Mouse (Mus musculus) layer of hippocampus, adult 8-10 months (tissue): Measurements from ENCODE around the gene C530008M17Rik. TPM values are rescaled to one million over a fixed set of nuclear protein-coding genes. Genes with fewer than 3 reads are reported as not detected.

ENCODE experiments used
- DNase-seq, 2 experiments: peaks; one replicate each; pipeline ENCODE4 v3.0.0; 2022; ENCODE audit warnings: low spot score in 2 of 2
- total RNA-seq, 4 experiments: library from RNA; stranded (reverse); gene quantifications; 2 replicates each; pipeline ENCODE4 v1.2.4; 2022

The C530008M17Rik gene
- total RNA-seq, 4 experiments from 2014 or later, result 75.9 to 99.3 (median 89.4) TPM

DNA sequence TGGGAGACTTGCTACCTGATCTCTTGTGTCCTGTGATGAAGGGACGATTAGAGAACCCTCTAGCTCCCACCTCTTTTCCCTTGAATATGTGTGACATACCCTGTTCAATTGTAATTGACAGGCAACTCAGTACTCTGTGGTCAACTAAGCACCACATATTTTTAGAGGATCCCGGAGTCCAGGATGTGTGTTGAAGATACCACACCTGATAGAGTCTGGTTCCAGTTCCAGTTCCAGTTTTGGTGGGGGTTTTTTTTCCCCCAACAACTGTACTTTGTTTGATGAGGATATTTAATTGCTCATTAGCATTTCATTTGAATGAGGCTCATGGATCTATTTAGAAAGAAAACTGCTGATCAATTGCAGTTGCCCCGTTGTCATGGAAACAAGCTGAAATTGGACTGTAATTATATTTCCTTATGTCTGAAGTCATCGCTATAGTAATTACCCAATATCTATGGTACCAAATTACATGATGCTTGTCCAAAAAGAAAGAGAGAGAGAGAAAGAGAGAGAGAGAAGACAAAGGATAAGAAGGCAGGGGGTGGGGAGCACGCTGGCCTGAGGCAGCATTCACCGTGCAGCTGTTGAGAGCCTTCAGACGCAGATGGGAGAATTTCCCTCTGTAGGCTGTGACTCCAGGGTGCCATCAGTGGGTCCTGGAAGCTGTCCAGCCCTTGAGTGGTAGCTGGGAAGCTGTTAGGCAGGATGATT, 172.4 kb downstream of the C530008M17Rik start:
- peak in 1 of 2 experiments; percentile 46 for DNase-seq

DNA sequence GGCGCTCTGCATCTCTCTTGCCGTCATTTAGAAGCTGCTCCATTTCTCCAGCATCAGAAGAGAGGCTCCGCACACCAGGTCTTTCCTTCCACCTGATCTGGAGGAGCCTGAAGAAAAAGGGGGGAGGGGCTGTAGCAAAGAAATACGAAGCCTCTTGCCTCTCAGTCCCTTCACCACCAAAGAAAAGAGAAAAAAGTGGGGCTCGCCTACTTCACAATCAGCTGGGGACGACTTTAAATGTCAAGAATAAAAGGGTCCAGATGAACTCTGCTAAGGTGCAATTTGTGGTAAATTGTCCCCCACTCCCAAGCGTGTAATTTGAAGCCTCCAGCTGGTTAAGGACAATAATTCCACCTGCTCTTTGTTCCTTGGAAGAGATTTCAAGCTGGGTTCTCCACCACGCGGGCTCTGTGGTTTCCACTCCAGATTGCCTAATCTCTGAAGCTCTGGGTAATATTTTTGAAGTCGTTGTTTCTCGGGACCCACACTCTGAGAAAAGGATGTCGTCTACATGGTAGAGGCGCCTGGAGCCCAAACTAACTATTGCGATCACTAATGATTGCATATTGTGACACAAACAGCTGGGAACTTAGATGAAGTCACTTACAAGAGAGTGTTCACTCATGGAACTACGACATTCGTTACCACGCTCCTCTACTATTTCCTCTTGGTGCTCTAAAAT, 176.4 kb downstream of the C530008M17Rik start:
- DNase-seq, result no peak

DNA sequence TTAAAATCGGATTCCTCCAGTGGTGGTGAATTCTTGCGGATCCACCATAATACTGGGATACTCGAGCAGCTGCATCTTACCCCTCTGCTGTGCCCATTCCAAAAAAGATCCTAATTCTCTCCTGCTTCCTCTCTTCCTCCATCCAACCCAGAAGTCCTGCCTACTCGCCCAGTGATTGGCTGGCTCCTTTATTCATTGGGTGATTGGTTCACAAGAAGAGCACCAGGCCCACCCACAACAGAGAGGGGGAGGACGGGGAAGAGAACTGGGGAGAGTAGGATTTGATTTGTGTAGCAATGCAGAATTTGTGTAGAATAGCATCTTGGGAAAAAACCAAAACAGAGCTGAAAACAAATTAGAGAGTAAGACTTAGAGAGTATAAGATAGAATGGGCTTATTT, 180.7 kb downstream of the C530008M17Rik start:
- DNase-seq, result no peak

DNA sequence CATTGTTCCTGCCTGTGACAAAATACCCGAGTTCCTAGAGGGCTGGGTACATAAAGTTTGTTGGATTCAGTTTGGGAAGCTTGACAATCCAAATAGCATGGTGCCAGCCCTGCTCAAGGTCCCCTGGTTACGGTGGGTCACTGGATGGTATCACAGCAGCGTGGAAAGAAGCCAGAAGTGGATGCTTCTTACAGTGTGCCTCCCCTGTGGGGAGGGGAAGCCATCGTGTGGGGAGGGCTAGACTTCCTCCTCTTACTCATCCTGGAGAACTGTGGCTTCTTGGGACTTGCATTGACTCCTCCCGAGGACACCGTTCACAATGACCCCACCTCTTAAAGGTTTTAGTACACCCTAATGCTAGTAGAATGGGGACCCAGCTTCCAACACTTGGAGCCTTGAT, 183.5 kb downstream of the C530008M17Rik start:
- DNase-seq, result no peak

DNA sequence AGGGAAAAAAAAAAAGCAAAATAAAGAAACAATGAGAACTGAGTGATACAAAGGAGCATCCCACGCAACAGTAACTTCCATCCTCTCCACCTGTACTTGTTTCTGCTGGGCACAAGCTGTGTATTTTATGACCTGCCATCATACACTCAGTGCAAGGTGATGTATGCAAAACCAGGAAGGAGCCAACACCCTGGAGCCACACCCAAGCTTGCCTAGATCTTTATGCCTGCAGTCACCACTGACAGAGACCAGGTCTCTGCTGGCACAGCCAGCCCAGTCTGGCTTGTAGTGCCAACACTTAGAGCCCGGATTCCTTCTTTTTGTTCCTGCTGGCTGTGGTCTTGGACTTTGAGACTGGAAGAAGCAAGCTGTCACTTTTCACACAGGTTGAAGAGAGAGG, 185.5 kb downstream of the C530008M17Rik start:
- no peak for DNase-seq

DNA sequence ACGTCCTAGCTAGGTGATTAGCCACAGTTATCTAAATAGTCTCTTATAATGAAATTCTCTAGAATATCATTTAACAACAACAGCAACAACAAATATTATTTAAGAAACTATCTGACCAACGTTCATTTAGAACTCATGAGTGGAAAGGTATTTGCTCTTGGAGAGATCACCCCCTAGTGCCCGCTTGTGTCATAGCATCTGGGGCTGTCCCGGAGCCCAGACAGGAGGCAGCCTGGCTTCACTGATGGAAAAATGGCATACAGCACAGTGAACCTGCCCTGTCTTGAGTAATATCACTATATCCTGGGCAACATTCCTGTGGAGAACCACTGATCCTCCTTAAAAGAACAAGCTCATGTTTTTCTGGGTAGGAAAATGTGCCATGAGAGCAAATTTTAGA, 187.1 kb downstream of the C530008M17Rik start:
- peak in 1 of 2 experiments; percentile 72 for DNase-seq

DNA sequence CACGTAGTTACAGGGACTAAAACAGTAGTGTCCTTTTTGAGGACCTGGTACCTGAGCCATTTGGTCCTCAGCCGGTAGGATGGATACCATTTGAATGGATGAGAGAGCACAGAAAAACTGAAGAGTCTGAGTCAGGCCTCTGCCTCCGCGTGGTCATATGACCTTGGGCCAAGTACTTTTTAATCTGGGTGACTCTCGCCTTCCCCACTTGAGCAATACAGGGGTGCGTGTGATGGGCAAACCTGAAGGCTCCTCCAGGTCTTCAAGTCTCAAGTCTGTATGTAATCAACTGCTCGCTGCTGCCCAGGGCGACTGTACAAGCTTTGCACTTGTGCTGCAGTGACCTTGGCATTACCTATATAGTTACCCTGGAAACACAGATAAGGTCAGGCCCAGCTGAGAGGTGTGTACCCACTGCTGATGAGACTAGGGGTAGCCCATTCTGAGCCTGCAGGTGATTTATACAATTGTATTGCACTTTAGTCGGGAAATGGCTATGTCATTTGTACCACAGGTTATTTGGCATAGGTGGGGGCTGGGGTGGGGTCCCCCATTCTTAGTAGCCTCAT, 187.6 kb downstream of the C530008M17Rik start:
- no peak for DNase-seq

DNA sequence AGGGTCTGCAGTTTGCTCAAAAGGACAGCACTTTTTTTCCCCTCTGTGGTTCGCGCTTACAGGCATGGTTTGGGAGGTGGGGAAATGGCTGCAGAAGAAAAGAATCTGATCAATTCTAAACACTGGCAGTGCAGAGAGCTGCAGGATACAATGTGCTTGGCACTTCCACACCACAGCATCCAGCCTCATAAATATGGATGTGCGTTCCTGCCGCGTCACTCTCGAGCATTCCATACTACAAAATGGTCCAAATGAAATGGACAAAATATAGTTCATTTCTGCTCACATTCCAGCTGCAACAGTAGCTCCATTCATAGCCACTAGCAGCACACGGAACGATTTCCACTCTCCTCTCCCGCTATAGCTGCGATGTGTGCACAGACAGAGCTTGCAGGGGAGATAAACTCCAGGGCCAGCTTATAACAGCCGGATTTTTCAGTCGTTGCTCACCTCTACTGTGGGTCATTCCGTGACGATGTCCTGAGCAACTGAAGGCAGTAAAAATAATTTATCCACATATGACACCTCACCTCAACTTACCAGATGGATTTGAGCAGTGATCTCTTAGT, 188.4 kb downstream of the C530008M17Rik start:
- DNase-seq, result no peak

DNA sequence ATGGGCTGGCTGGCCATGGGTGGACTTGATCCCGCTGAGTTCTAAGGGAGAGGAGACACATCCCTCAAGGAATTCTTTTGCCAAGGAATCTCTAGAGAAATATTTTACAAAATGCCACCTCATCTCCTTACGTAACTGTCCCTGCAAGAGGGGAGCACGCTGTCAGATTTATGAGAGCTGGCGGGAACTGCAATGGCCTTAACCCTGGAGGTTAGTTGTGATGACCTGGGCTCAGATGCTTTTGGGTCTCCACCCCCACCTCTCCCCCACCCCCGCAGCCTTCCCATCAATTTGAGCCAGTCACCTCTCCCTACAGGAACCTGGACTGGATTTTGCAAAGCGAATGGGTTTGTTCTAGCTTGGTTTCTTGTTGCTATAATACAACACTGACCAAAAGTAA, 190.8 kb downstream of the C530008M17Rik start:
- DNase-seq, result no peak

DNA sequence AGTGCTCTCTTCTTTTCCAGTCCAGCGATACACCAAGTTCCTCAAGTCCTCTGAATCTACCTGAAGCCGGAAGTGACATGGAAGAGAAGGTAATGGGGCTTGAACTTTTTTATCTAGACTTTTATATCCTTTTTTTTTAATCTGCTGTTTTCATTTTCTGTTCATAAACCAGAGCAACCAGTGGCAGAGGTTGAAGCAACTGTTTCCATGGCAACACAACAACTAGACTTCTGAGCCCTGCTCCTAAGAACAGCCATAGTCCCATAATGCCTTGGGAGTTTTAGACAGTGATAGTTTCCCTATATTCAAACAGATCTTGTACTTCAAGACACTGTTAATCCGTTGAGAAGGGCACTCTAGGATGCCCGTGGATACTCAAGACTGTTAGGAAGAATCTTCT, 195.0 kb downstream of the C530008M17Rik start:
- no peak for DNase-seq

DNA sequence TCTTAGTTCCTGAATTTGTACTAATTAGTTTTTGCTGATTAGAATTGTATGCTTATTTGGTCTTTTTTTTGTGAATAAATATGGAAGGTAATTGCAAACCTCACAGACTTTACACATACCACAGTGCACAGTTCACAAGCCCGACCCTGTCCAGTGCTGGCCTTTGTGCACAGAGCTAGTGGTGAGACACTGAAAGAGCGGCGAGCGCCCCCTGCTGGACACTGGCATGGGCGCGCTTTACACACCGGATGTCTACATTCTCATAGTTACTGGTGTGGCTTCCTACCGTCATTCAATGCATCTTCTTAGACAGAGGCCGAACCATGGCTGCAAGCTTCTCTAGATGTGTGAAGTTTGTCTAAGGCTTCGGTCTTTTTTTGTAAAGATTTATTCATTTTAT, 197.2 kb downstream of the C530008M17Rik start:
- DNase-seq, result peak; percentile 67 to 82

DNA sequence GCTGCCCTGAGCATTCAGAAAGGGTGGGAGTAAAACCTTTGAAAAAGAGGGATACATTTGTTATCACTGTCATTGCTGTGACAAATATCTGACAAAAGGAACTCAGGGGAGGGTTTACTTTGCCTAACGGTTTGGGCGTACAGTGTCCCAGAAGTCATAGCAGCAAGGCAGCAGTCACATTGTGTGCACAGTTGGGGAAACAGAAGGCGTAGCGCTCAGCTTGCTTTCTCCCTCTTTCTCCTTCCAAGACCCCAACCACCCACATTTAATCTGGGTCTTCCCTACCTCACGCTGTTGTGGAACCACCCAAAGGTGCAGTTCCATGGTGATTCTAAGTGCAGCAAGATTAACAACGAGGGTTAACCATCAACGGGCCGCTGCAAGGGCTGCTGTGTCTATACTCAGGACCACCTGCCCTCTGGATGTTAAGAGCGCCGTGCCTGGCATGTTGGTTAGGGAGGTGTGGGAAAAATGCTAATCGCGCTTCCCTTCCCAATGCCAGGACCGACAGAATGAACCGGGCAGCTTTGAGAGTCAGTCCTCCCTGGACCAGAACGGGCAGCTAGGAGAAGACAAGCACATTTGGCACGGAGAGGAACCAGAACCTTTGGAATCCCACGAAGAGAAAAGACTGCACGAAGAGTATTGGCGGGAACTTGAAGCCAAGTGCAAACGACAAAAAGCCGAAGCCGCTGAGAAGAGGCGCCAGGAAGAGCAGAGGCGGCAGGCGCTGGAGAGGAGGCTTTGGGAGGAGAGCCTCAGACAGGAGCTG, 199.7 kb downstream of the C530008M17Rik start:
- no peak for DNase-seq

DNA sequence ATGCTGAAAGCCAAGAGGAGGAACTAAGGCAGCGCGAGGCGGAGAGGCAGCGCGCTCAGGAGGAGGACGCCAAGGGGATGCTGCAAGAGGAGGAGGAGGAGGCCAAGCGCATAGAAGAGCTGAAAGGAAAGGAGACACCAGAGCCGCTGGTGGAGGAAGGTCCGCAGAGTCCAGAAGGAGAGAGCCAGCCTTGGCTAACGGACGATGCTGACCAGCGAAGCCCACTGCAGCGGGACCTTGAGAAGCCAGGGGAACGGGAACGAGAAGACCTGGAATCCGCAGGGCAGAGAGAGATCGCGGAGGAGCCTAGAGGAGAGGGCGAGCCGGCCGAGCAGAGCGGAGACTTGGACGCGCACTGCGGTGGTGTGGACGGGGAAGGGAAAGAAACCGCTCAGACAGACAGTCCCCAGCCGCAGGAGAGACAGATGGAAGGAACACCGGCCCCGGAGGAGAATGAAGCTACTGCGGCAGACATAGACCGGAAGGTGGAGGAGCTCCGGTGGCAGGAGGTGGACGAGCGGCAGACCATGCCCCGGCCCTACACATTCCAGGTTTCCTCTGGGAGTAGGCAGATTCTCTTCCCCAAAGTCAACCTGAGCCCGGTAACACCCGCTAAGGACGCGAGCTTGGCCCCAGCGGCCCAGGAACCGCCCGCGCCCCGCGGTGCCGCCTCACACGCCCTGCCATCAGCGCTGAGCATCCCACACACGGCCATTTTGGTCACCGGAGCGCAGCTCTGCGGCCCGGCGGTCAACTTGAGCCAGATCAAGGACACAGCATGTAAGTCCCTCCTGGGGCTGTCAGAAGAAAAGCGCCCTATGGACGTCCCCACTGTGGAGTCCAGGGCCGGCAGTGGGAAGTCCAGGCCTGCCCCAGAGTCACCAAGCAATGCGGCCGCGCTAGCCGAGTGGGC, 201.0 kb downstream of the C530008M17Rik start:
- DNase-seq, result no peak

DNA sequence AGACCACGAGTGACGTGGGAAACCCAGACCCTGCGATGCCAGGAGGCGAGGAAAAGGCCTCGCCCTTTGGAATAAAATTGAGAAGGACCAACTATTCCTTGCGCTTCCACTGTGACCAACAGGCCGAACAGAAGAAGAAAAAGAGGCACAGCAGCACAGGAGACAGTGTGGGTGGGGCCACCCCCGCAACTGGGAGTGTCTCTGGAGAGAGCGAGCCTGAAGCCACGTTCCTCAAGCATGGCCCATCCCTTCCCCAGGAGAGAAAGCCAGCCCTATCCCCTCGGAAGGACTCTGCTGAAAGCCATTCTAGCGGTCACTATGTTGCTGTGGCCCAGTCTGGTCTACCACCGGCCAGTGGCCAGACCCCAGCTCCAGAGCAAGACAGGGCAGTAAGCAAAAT, 202.1 kb downstream of the C530008M17Rik start:
- no peak for DNase-seq

DNA sequence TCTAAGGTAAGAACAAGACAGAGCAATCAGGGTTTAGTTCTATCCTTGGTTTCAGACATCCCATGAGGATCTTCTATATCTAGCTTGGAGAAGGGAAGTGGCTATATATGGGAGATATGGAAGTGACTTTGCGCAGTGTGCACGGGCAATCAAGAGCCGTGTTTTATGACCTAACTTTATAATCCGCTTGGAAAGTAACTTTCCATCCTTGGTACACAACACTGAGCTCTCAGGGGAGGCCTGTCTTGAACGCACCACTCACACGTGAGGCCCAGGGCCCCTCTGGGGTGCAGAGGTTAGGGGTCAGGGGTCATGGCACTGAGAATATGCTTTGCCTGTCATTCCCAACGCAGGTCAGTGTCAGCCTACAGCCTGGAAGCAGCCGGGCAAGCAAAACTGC, 210.5 kb downstream of the C530008M17Rik start:
- DNase-seq, result no peak

DNA sequence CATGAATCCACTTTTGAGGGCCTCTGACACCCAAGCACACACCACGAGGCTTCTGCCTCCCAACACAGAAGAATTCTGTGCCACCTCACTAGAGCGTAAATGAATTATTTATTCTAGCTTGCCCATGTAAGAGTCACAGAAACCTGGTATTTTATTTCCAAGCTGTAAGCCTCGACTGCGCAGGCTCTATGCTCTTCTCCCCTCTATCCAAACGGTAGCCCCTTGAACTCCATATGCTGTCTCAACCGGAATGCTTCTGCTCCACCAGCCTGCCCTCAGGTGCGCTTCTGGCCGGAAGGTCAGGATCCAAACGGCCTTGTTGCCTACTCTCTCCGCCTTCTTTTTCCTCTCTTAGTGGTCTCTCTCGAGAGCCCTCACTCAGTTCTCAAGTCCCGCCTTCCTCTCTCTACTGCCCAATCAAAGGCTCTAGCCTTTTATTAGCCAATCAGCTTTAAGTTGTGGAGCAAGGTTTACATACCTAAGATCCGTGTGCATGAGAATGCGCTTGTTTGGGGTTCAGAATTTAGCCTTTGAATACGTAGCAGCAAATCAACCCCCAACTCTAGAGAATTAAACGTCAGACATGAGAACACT, 212.5 kb downstream of the C530008M17Rik start:
- DNase-seq, result no peak

DNA sequence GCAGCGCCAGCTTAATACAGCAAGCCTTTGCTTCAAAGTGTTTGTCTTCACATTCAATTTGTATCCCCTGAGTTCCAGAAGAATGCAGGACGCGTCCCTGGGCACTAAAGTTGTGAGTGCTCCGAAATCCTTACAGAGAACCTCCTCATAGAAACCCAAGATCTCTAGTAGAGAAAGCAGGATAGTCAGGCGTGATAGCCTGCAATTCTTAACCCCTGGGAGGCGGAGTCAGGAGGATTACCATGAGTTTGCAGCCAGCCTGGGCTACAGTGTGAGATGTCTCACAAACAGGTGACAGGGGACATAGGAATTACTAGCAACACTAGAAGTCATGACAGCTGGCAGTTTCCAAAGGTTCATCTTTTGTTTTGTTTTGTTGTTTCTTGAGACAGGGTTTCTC, 213.2 kb downstream of the C530008M17Rik start:
- no peak for DNase-seq

DNA sequence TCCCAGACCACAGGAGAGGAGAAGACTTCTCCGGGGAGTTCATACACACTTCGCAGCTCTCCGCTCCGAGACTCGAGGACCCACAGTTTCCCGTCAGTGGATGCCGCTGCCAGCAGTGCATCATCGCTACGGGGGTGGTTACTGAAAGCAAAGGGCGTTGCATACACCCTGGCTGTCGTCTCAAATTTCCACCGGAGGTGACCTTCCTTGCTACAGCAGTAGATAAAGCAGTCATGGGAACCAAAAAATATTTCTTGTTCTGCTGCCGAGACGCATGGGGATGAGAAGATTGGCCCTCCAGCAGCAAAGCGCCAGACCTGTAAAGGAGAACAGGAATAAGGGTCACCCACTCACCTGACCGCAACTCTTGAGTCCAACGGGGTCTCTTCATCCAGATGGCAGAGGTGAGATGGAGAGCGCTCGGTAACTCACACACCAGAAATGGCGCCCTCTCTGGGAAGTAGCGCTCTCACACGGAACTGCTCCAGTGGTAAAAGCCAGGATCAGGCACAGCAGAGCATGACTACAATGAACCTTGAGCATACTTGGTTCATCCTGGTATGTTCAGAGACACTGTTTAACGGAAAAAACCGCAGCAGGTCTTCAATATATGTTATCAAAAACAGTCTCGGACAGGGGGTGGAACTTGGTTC, 219.9 kb downstream of the C530008M17Rik start:
- no peak for DNase-seq

DNA sequence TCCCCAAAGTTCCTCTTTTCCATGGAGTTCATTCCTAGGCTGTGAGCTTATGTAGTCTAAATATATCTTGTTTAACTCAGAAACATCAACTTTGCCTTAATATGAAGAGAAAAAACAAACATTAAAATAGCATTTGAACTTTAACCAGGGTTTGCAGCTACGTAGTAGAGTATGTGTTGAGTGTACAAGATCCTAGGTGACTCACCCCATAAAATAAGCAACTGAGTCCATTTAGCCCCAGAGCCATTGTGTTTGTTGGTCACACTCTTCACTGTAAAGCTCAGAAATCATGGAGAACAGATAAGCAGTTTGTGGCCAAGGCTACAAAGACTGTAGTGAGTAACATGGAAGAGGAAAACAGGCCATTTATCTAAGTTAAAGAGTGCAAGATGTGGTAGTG, 227.8 kb downstream of the C530008M17Rik start:
- no peak for DNase-seq

DNA sequence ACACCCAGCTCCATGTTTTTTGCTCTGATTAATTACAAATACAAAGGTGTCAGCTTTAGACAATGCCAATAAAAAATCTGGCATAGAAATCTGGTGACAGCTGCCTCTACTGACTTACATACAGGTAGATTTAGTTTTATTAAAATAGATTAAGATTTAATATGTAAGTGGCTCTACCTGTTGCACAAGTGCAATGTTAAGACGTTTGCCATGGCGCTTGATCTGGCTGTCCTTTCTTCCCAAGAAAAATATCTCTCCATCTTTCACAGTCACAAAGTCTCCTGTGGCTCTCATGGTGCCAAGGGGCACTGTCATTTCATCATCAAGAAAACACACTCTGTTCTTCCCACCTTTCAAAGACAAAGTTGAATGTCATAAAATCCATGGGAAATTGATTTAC, 230.7 kb downstream of the C530008M17Rik start:
- no peak for DNase-seq
